ENCODE assay signal across 31 mouse cellular contexts in genomic region chr15:27974637-27975036, GRCm38 (mm10). TPM values are rescaled to one million over a fixed set of nuclear protein-coding genes. Genes with fewer than 3 reads are reported as not detected.
DNase-seq lines count a peak whose midpoint lies in the region; ATAC-seq and TF ChIP-seq lines count a peak whose summit lies in the region.
"Had no signal": no experiment of that assay in that cellular context is flagged by ENCODE, and none has a peak within 500 bp of the region (broad histone marks: within the 10 kb centered on the region; RNA-seq: fewer than 3 reads in every experiment).

No protein-coding gene starts in this region.

- WGBS in hindbrain, embryonic 15.5 days = 76% methylated on average over 8 of the region's 8 CpGs
- WGBS in hindbrain, embryonic 12.5 days = 87% methylated on average over 8 of the region's 8 CpGs
- 74% methylated on average over 8 of the region's 8 CpGs for WGBS in kidney, adult 2 months

- 0 out of 2 replicates have a peak overlapping the region, but pooled peaks have one; percentile 8 for H3K27ac ChIP-seq in hindbrain, embryonic 15.5 days (replicated peaks)
- H3K27ac ChIP-seq in hindbrain, embryonic 12.5 days = no peak overlapping the region
- no peak overlapping the region for H3K27ac ChIP-seq in kidney, adult 2 months (ENCODE audit: insufficient read depth, low read depth, low read length)
- H3K27ac ChIP-seq: embryonic facial prominence, embryonic 12.5 days; hindbrain, embryonic 10.5 days; hindbrain, postnatal 0 days; intestine, embryonic 15.5 days; kidney, postnatal 0 days; left cerebral cortex, adult 2 months; limb, embryonic 12.5 days; liver, embryonic 15.5 days; midbrain, embryonic 13.5 days; neural tube, embryonic 15.5 days; stomach, embryonic 15.5 days had no signal

- peaks cover 24% of the 10 kb centered on the region; the same call in 1 of the 2 replicates for H3K4me1 ChIP-seq in hindbrain, embryonic 15.5 days (replicated peaks)
- H3K4me1 ChIP-seq in hindbrain, embryonic 12.5 days = peaks cover 10% of the 10 kb centered on the region; the same call in 1 of the 2 replicates
- peaks cover 6% of the 10 kb centered on the region; the same call in 1 of the 2 replicates for H3K4me1 ChIP-seq in kidney, adult 2 months (ENCODE audit: control insufficient read depth, insufficient read depth, low read length)
- H3K4me1 ChIP-seq: limb, embryonic 12.5 days; megakaryocyte, embryonic 14.5 days; stomach, embryonic 15.5 days had no signal

- TF ChIP-seq CTCF in kidney, adult 2 months (conservative IDR thresholded peaks at IDR 0.05; ENCODE audit: insufficient read depth, insufficient read length, low read depth, low read length) = no peak

- H3K9me3 ChIP-seq in hindbrain, embryonic 15.5 days = no peaks in the 10 kb centered on the region
- no peaks in the 10 kb centered on the region for H3K9me3 ChIP-seq in hindbrain, embryonic 12.5 days (replicated peaks)
- H3K9me3 ChIP-seq: embryonic facial prominence, embryonic 12.5 days; hindbrain, embryonic 10.5 days; intestine, embryonic 15.5 days; limb, embryonic 12.5 days; liver, embryonic 15.5 days; midbrain, embryonic 13.5 days; neural tube, embryonic 15.5 days had no signal

- DNase-seq in B cell, adult 2 months = peak; percentile 36 to 40
- DNase-seq in splenic B cell, adult 2 months (ENCODE audit: low read depth, low spot score) = peak; percentile 74
- DNase-seq in kidney, adult 2 months = no peak
- no peak for DNase-seq in layer of hippocampus, adult 11-12 months (ENCODE audit: low spot score)
- DNase-seq: adrenal gland, adult 8-10 months; cerebellum, adult 2 months; cerebellum, postnatal 36 days; embryo, embryonic 11 days; heart, postnatal 14 days; kidney, adult 8-10 months; kidney, postnatal 4 days; layer of hippocampus, adult 9-11 months; lung, embryonic 14.5 days; right cerebral cortex, postnatal 25 days; thymus, postnatal 25 days had no signal

- H3K9ac ChIP-seq in hindbrain, embryonic 15.5 days = no peak overlapping the region
- no peak overlapping the region for H3K9ac ChIP-seq in hindbrain, embryonic 12.5 days
- H3K9ac ChIP-seq: embryonic facial prominence, embryonic 12.5 days; intestine, embryonic 15.5 days; limb, embryonic 12.5 days; liver, embryonic 15.5 days; lung, embryonic 14.5 days; midbrain, embryonic 13.5 days; neural tube, embryonic 15.5 days; stomach, embryonic 15.5 days had no signal

- no peaks in the 10 kb centered on the region for H3K27me3 ChIP-seq in hindbrain, embryonic 15.5 days
- no peaks in the 10 kb centered on the region for H3K27me3 ChIP-seq in hindbrain, embryonic 12.5 days
- no peaks in the 10 kb centered on the region for H3K27me3 ChIP-seq in splenic B cell, adult 2 months (ENCODE audit: control insufficient read depth, insufficient read depth, low read length, poor library complexity, severe bottlenecking)
- no peaks in the 10 kb centered on the region for H3K27me3 ChIP-seq in kidney, adult 2 months (replicated peaks; ENCODE audit: control insufficient read depth, insufficient read depth, low read length)
- H3K27me3 ChIP-seq: embryonic facial prominence, embryonic 12.5 days; intestine, embryonic 15.5 days; limb, embryonic 12.5 days; liver, embryonic 15.5 days; megakaryocyte, embryonic 14.5 days; midbrain, embryonic 13.5 days; neural tube, embryonic 15.5 days; stomach, embryonic 15.5 days had no signal

- no peaks in the 10 kb centered on the region for H3K36me3 ChIP-seq in hindbrain, embryonic 15.5 days
- H3K36me3 ChIP-seq in hindbrain, embryonic 12.5 days = no peaks in the 10 kb centered on the region
- H3K36me3 ChIP-seq in splenic B cell, adult 2 months (ENCODE audit: control insufficient read depth, insufficient read depth, low read length, poor library complexity, severe bottlenecking) = no peaks in the 10 kb centered on the region
- no peaks in the 10 kb centered on the region for H3K36me3 ChIP-seq in kidney, adult 2 months (ENCODE audit: control insufficient read depth, insufficient read depth, low read length)
- H3K36me3 ChIP-seq: embryonic facial prominence, embryonic 12.5 days; hindbrain, embryonic 10.5 days; intestine, embryonic 15.5 days; limb, embryonic 12.5 days; liver, embryonic 15.5 days; midbrain, embryonic 13.5 days; neural tube, embryonic 15.5 days; stomach, embryonic 15.5 days had no signal

- no peak for TF ChIP-seq POLR2A in kidney, adult 2 months (IDR thresholded peaks at IDR 0.05; ENCODE audit: low read depth, low read length)

- H3K4me2 ChIP-seq in hindbrain, embryonic 15.5 days = no peak overlapping the region
- no peak overlapping the region for H3K4me2 ChIP-seq in hindbrain, embryonic 12.5 days (replicated peaks)
- H3K4me2 ChIP-seq: embryonic facial prominence, embryonic 12.5 days; intestine, embryonic 15.5 days; limb, embryonic 12.5 days; liver, embryonic 15.5 days; lung, embryonic 14.5 days; midbrain, embryonic 13.5 days; neural tube, embryonic 15.5 days; stomach, embryonic 15.5 days had no signal

- H3K4me3 ChIP-seq in hindbrain, embryonic 15.5 days = no peak overlapping the region
- no peak overlapping the region for H3K4me3 ChIP-seq in hindbrain, embryonic 12.5 days
- no peak overlapping the region for H3K4me3 ChIP-seq in kidney, adult 2 months (ENCODE audit: insufficient read depth, low read depth, low read length)
- H3K4me3 ChIP-seq: embryonic facial prominence, embryonic 12.5 days; hindbrain, embryonic 10.5 days; intestine, embryonic 15.5 days; left cerebral cortex, adult 2 months; limb, embryonic 12.5 days; liver, embryonic 15.5 days; megakaryocyte, embryonic 14.5 days; midbrain, embryonic 13.5 days; neural tube, embryonic 15.5 days; stomach, embryonic 15.5 days had no signal

- no peak for ATAC-seq in hindbrain, embryonic 15.5 days (ENCODE audit: low FRiP score, low read depth)
- no peak for ATAC-seq in hindbrain, embryonic 12.5 days (ENCODE audit: low FRiP score)
- peak; percentile 79 for ATAC-seq in granulocyte monocyte progenitor cell, adult 5-6 weeks (replicated peaks; ENCODE audit: poor library complexity, severe bottlenecking)
- ATAC-seq: forebrain, embryonic 16.5 days; hindbrain, postnatal 0 days; intestine, embryonic 15.5 days; midbrain, embryonic 13.5 days had no signal

RNA-seq across cellular contexts. Expression of gene Trio, which starts 51.0 kb away (rescaled TPM):
- 33.3 and 36.2 TPM in 2 replicates for polyA plus RNA-seq in hindbrain, embryonic 15.5 days (2015; fragmentation: Nextera tagmentation; extraction: Ambion mirVana)
- polyA plus RNA-seq in hindbrain, embryonic 12.5 days (2016; fragmentation: Nextera tagmentation; extraction: Ambion mirVana) = 48.5 and 51.2 TPM in 2 replicates
- 30.3 and 40.2 TPM in 2 replicates for total RNA-seq in granulocyte monocyte progenitor cell, adult 5-6 weeks (2014; fragmentation: Nextera tagmentation)
- total RNA-seq in granulocyte monocyte progenitor cell, adult 5-6 weeks (2017) = 21.1 and 25.9 TPM in 2 replicates
- 37.2 and 44.5 TPM in 2 replicates for polyA plus RNA-seq in kidney, adult 2 months (2012; rRNA removed)

Comparison
In these comparisons a context has a peak if more than half of its experiments do, and no peak if none do; other contexts are left out.
1. DNase-seq: peak in B cell, adult 2 months (2 of 2) and splenic B cell, adult 2 months (single experiment); none in kidney, adult 2 months (single experiment) and layer of hippocampus, adult 11-12 months (single experiment).